Mouse (Mus musculus): Measurements from ENCODE around the gene Tmem273. TPM values are rescaled to one million over a fixed set of nuclear protein-coding genes. Genes with fewer than 3 reads are reported as not detected.

Tmem273 gene
- polyA plus RNA-seq, 1 experiment from 2014 or later = 0.68 TPM

DNA sequence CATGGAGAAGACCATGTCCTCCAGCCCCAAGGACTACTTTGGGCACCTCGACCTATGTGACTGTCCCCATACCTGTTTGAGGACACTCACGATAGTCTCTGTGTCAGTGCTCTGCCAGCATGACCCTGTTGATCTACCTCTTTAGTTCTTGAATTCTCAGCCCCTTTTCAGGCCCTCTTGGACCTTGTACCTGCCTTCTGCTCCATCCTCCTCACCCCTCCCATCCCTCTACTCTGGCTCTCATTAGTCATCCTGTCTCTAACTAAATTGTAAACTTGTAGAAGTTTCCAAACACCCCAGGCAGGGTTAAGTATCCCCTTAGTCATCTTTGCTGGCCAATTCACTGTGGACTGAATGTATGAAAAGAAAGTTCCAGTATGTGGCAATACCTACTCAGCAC lies 12.0 kb downstream of the Tmem273 start:
- H3K9ac ChIP-seq (ENCODE audit: low read length) = no peak overlapping the region
- H3K36me3 ChIP-seq (ENCODE audit: control insufficient read depth, insufficient read depth) = no peaks in the 10 kb centered on the region
- WGBS = 90% methylated on average over 2 of the region's 2 CpGs
- ATAC-seq (replicated peaks; ENCODE audit: extremely low read depth, insufficient read depth, low FRiP score) = no peak
- no peak overlapping the region for H3K4me2 ChIP-seq (ENCODE audit: low read depth, low read length)
- H3K27me3 ChIP-seq (ENCODE audit: control insufficient read depth, insufficient read depth, low read length) = no peaks in the 10 kb centered on the region
- no peak overlapping the region for H3K4me3 ChIP-seq (ENCODE audit: low read length)
- H3K27ac ChIP-seq (ENCODE audit: low read length) = no peak overlapping the region
- H3K9me3 ChIP-seq (replicated peaks; ENCODE audit: control insufficient read depth, low read length) = no peaks in the 10 kb centered on the region
- H3K4me1 ChIP-seq (ENCODE audit: control insufficient read depth, insufficient read depth, low read length) = no peaks in the 10 kb centered on the region

DNA sequence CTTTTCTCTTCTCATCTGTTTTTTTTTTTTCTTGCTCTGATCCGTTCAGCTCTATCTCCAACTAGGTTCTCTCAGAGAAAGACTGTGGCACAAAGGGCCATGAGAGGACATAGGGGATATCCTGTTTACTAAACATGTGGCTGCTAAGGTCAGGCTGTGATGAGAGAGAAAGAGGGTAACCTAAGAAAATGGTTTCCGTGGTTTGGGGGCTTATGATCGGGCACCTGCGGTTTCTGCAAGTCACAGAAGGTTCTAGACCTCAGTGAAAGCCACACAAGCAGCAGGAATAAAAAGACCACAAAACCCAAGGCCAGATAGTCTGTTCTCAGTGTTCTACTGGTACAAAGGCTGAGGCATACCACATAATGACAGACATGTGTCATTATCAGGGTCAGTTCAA lies 12.6 kb downstream of the Tmem273 start:
- Histone ChIP-seq H3K9ac (ENCODE audit: low read length) (no peak overlapping the region), H3K36me3 (ENCODE audit: control insufficient read depth, insufficient read depth) (no peaks in the 10 kb centered on the region), H3K4me3 (ENCODE audit: low read length) (no peak overlapping the region), H3K27me3 (ENCODE audit: control insufficient read depth, insufficient read depth, low read length) (no peaks in the 10 kb centered on the region), H3K4me1 (ENCODE audit: control insufficient read depth, insufficient read depth, low read length) (no peaks in the 10 kb centered on the region), H3K27ac (ENCODE audit: low read length) (no peak overlapping the region), H3K9me3 (replicated peaks; ENCODE audit: control insufficient read depth, low read length) (no peaks in the 10 kb centered on the region), H3K4me2 (ENCODE audit: low read depth, low read length) (no peak overlapping the region)
- WGBS = 78% methylated on average over 4 of the region's 4 CpGs
- no peak for ATAC-seq (replicated peaks; ENCODE audit: extremely low read depth, insufficient read depth, low FRiP score)

DNA sequence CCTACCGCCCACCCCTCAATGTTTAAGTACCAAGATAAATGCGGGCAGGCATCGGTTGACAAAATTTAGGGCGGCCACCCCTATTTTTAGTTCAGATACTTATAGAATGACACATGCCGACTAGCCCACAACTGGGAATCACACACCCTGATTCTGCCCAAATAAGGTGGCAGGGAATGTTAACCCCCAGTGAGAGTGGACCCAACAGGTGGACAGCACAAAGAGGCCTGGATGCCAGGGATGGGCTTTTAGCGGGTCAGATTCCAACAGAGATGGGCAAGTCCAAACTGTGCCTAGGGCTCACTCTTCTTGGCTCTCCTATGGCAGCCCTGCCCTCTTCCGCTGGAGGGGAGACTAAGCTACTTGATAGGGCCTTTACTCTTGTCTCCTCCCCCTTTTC lies 14.3 kb downstream of the Tmem273 start:
- H3K27ac ChIP-seq (ENCODE audit: low read length) = no peak overlapping the region
- ATAC-seq (replicated peaks; ENCODE audit: extremely low read depth, insufficient read depth, low FRiP score) = no peak
- WGBS = 56% methylated on average over 7 of the region's 7 CpGs

DNA sequence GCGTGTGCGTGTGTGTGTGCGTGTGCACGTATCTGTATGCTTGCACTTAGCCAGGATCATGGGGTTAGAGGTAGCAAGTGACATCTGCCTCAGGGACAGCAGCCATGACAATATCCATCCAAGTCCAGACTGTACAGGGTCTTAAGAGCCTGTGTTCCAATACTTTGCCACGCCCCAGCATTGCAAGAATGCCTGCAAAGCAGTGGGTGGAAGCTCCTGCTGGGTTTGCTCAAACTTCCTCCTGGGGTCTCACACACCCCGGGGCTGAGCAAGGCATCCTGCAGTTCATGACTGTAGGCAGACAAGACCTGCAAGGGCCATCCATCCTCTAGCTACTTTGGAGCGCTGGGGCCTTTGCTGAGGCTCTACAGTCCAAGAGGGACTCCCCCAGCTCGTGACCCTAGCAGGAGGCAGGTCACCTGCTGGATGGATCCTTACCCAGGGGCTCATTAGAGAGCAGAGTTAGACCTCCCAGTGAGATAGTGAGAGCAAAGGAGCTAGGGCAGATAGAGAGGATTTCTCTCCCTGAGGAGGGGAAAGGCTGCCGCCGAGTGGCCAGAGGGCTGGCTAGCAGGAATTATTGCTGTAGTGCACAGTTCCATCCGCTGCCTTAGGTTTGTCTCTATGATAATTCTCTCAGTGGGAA lies 15.4 kb downstream of the Tmem273 start:
- H3K36me3 ChIP-seq (ENCODE audit: control insufficient read depth, insufficient read depth) = no peaks in the 10 kb centered on the region
- 0 out of 2 replicates have a peak, but pooled peaks have one; percentile 37 for ATAC-seq (replicated peaks; ENCODE audit: extremely low read depth, insufficient read depth, low FRiP score)
- no peaks in the 10 kb centered on the region for H3K4me1 ChIP-seq (ENCODE audit: control insufficient read depth, insufficient read depth, low read length)
- no peak overlapping the region for H3K9ac ChIP-seq (ENCODE audit: low read length)
- no peak overlapping the region for H3K27ac ChIP-seq (ENCODE audit: low read length)
- H3K27me3 ChIP-seq (ENCODE audit: control insufficient read depth, insufficient read depth, low read length) = no peaks in the 10 kb centered on the region
- 60% methylated on average over 11 of the region's 11 CpGs for WGBS
- no peak overlapping the region for H3K4me2 ChIP-seq (ENCODE audit: low read depth, low read length)
- no peaks in the 10 kb centered on the region for H3K9me3 ChIP-seq (replicated peaks; ENCODE audit: control insufficient read depth, low read length)
- H3K4me3 ChIP-seq (ENCODE audit: low read length) = no peak overlapping the region

More for the DNA sequence above, 14.3 kb downstream of the Tmem273 start:
- Histone ChIP-seq H3K4me3 (ENCODE audit: low read length) (no peak overlapping the region), H3K9me3 (replicated peaks; ENCODE audit: control insufficient read depth, low read length) (no peaks in the 10 kb centered on the region), H3K4me1 (ENCODE audit: control insufficient read depth, insufficient read depth, low read length) (no peaks in the 10 kb centered on the region), H3K4me2 (ENCODE audit: low read depth, low read length) (no peak overlapping the region), H3K27me3 (ENCODE audit: control insufficient read depth, insufficient read depth, low read length) (no peaks in the 10 kb centered on the region), H3K36me3 (ENCODE audit: control insufficient read depth, insufficient read depth) (no peaks in the 10 kb centered on the region), H3K9ac (ENCODE audit: low read length) (no peak overlapping the region)

DNA sequence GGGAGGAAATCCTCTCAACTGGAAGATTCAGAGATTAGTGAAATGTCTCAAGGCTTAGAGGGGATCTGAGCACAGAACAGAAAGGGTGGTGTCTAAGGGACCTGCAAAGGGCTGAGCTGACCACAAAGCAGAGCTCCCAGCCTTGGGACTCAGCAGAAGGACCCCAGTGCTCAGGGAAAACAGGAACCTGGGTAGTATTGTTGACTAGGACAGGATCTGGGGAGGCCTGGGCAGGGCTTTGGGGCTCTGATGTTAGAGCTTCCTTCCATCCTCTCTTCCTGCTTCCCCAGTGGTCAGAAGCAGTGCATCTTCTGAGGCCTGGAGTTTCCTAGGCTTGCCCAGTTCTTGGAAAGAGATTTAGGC lies 15.9 kb downstream of the Tmem273 start:
- H3K9me3 ChIP-seq (replicated peaks; ENCODE audit: control insufficient read depth, low read length) = no peaks in the 10 kb centered on the region
- H3K27me3 ChIP-seq (ENCODE audit: control insufficient read depth, insufficient read depth, low read length) = no peaks in the 10 kb centered on the region
- ATAC-seq (replicated peaks; ENCODE audit: extremely low read depth, insufficient read depth, low FRiP score) = no peak
- no peak overlapping the region for H3K4me2 ChIP-seq (ENCODE audit: low read depth, low read length)
- H3K4me3 ChIP-seq (ENCODE audit: low read length) = no peak overlapping the region
- H3K27ac ChIP-seq (ENCODE audit: low read length) = no peak overlapping the region
- no peaks in the 10 kb centered on the region for H3K4me1 ChIP-seq (ENCODE audit: control insufficient read depth, insufficient read depth, low read length)
- H3K9ac ChIP-seq (ENCODE audit: low read length) = no peak overlapping the region
- no peaks in the 10 kb centered on the region for H3K36me3 ChIP-seq (ENCODE audit: control insufficient read depth, insufficient read depth)

DNA sequence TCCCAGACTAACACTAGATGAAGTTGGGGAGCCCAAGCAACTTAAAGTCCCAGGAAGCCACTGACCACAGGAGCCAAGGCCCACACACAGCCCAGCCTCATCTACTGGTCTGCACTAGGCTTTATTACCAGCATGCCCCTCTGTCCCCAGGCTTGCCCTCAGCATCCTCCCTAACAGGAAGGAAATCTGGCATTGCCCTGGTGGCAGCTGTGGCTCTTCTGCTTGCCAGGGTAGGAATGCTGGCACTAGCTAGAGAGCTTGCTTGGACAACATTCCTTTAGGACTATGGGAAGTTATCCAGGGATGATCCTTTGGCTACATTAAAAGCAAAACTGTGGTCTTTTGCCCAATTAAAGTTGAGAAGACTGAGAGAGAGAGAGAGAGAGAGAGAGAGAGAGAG lies 24.3 kb downstream of the Tmem273 start:
- ATAC-seq (replicated peaks; ENCODE audit: extremely low read depth, insufficient read depth, low FRiP score) = no peak
- peaks cover 5% of the 10 kb centered on the region; the same call in 1 of the 2 replicates for H3K4me1 ChIP-seq (ENCODE audit: control insufficient read depth, insufficient read depth, low read length)
- H3K9ac ChIP-seq (ENCODE audit: low read length) = no peak overlapping the region
- H3K4me3 ChIP-seq (ENCODE audit: low read length) = no peak overlapping the region
- H3K9me3 ChIP-seq (replicated peaks; ENCODE audit: control insufficient read depth, low read length) = no peaks in the 10 kb centered on the region
- H3K27me3 ChIP-seq (ENCODE audit: control insufficient read depth, insufficient read depth, low read length) = no peaks in the 10 kb centered on the region
- no peak overlapping the region for H3K4me2 ChIP-seq (ENCODE audit: low read depth, low read length)
- H3K27ac ChIP-seq (ENCODE audit: low read length) = no peak overlapping the region
- H3K36me3 ChIP-seq (ENCODE audit: control insufficient read depth, insufficient read depth) = no peaks in the 10 kb centered on the region

DNA sequence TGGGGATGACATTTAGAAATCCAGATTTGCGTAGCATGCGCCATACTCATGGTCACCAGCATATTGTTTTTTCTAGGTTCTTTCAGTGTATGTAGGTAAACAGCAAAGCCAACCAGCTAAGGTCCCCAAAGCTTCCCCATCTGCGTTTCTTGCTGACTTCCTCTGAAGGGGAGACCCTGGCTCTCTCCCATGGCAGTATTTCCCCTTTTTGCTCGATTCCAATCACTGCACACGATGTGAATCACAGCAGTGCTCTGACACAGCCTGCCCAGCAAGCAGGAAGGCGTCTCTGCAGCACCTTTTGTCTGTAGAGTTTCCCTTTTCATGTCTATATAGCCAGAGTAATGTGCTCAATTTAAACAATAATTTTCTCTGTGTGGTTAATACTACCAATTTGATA lies 26.7 kb downstream of the Tmem273 start:
- Histone ChIP-seq H3K4me3 (ENCODE audit: low read length) (no peak overlapping the region), H3K36me3 (ENCODE audit: control insufficient read depth, insufficient read depth) (no peaks in the 10 kb centered on the region), H3K9ac (ENCODE audit: low read length) (no peak overlapping the region), H3K27me3 (ENCODE audit: control insufficient read depth, insufficient read depth, low read length) (no peaks in the 10 kb centered on the region), H3K4me2 (ENCODE audit: low read depth, low read length) (no peak overlapping the region), H3K4me1 (ENCODE audit: control insufficient read depth, insufficient read depth, low read length) (peaks cover 11% of the 10 kb centered on the region; the same call in 1 of the 2 replicates), H3K9me3 (replicated peaks; ENCODE audit: control insufficient read depth, low read length) (no peaks in the 10 kb centered on the region), H3K27ac (ENCODE audit: low read length) (no peak overlapping the region)
- no peak for ATAC-seq (replicated peaks; ENCODE audit: extremely low read depth, insufficient read depth, low FRiP score)
- WGBS = 65% methylated on average over 6 of the region's 6 CpGs

DNA sequence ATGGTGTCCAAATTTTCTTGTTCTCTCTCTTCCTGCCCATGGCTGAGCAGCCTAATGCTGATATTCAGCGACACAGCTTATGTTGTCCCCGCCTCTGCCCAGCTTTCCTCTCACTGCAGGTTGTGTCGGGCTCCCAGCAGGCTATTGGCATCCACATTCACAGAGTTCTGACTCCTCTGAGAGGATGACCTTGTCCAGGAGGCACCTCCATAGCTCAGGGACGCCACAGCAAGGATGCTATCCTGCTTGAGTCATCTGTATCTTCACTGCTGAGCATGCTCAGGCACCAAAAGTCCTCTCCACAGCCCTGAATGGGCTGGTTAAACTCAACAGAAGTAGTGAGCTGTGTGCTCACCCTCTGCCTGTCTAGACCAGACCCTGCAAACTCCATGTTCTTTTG lies 29.2 kb downstream of the Tmem273 start:
- H3K4me1 ChIP-seq (ENCODE audit: control insufficient read depth, insufficient read depth, low read length) = peaks cover 22% of the 10 kb centered on the region; the same call in 1 of the 2 replicates
- H3K4me2 ChIP-seq (ENCODE audit: low read depth, low read length) = no peak overlapping the region
- no peak overlapping the region for H3K9ac ChIP-seq (ENCODE audit: low read length)
- no peaks in the 10 kb centered on the region for H3K36me3 ChIP-seq (ENCODE audit: control insufficient read depth, insufficient read depth)
- H3K9me3 ChIP-seq (replicated peaks; ENCODE audit: control insufficient read depth, low read length) = no peaks in the 10 kb centered on the region
- ATAC-seq (replicated peaks; ENCODE audit: extremely low read depth, insufficient read depth, low FRiP score) = no peak
- H3K27me3 ChIP-seq (ENCODE audit: control insufficient read depth, insufficient read depth, low read length) = no peaks in the 10 kb centered on the region
- H3K4me3 ChIP-seq (ENCODE audit: low read length) = no peak overlapping the region
- H3K27ac ChIP-seq (ENCODE audit: low read length) = no peak overlapping the region
- 58% methylated on average over 4 of the region's 4 CpGs for WGBS

DNA sequence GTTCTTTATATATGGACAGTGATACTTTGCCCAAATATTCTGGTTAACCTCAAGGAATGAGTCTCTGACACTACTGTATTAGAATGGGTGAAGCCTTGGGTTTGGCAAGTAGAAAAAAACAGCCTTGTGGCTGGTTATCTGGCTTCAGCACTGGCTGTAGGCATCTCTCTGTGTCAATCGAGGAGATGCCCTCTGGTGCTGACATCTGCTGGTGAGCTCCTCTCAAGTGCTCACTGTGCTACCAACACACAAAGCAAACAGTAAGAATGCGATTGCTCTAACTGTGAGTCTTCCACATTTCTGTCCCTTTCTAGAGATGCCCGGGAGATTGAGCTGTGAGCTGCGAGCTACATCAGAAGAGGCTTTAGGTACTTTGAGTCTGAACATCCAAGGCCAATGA lies 30.8 kb downstream of the Tmem273 start:
- WGBS = 70% methylated on average over 4 of the region's 4 CpGs
- Histone ChIP-seq H3K4me1 (ENCODE audit: control insufficient read depth, insufficient read depth, low read length) (peaks cover 22% of the 10 kb centered on the region; the same call in 1 of the 2 replicates), H3K36me3 (ENCODE audit: control insufficient read depth, insufficient read depth) (no peaks in the 10 kb centered on the region), H3K27me3 (ENCODE audit: control insufficient read depth, insufficient read depth, low read length) (no peaks in the 10 kb centered on the region), H3K4me2 (ENCODE audit: low read depth, low read length) (no peak overlapping the region), H3K9me3 (replicated peaks; ENCODE audit: control insufficient read depth, low read length) (no peaks in the 10 kb centered on the region), H3K27ac (ENCODE audit: low read length) (peak overlapping the region; percentile 59), H3K4me3 (ENCODE audit: low read length) (no peak overlapping the region), H3K9ac (ENCODE audit: low read length) (no peak overlapping the region)
- ATAC-seq (replicated peaks; ENCODE audit: extremely low read depth, insufficient read depth, low FRiP score) = no peak
